Mouse (Mus musculus) forebrain, embryonic 11.5 days (tissue): ENCODE results near the gene Xrcc3. TPM values are rescaled to one million over a fixed set of nuclear protein-coding genes. Genes with fewer than 3 reads are reported as not detected.

Experiments used
- ATAC-seq: fragments of 200-750 bp; cut with Nextera tagmentation; replicated peaks from 2 replicates; pipeline ENCODE4 v1.8.0; 2017; ENCODE audit warnings: moderate TSS enrichment; ENCODE audit not compliant: low FRiP score
- DNase-seq: peaks from one replicate; pipeline ENCODE4 v3.0.0-alpha.2; 2017; ENCODE audit warnings: low spot score
- H3K27ac ChIP-seq: fragments of 300-500 bp; sonication (generic); 2 replicates; pipeline ENCODE4 v1.5.1; 2014; ENCODE audit warnings: low read depth, low read length
- H3K27me3 ChIP-seq: fragments of 300-500 bp; sonication (generic); 2 replicates; pipeline ENCODE4 v1.6.1; 2014; ENCODE audit warnings: mild to moderate bottlenecking, low read length, mixed read lengths; ENCODE audit not compliant: control insufficient read depth, insufficient read depth
- H3K36me3 ChIP-seq: fragments of 300-500 bp; sonication (generic); 2 replicates; pipeline ENCODE4 v1.6.1; 2014; ENCODE audit warnings: mild to moderate bottlenecking, low read length, moderate library complexity, mixed read lengths; ENCODE audit not compliant: control insufficient read depth, insufficient read depth
- H3K4me1 ChIP-seq: fragments of 300-500 bp; sonication (generic); replicated peaks from 2 replicates; pipeline ENCODE4 v1.6.1; 2014; ENCODE audit warnings: low read length, mixed read lengths; ENCODE audit not compliant: control insufficient read depth, insufficient read depth
- H3K4me2 ChIP-seq: fragments of 300-500 bp; sonication (generic); 2 replicates; pipeline ENCODE4 v1.6.1; 2014; ENCODE audit warnings: low read depth, mild to moderate bottlenecking, low read length, moderate library complexity, mixed read lengths; ENCODE audit not compliant: severe bottlenecking
- H3K4me3 ChIP-seq: fragments of 300-500 bp; sonication (generic); 2 replicates; pipeline ENCODE4 v1.5.1; 2014; ENCODE audit warnings: low read depth, low read length
- H3K9ac ChIP-seq: fragments of 300-500 bp; sonication (generic); 2 replicates; pipeline ENCODE4 v1.6.1; 2014; ENCODE audit warnings: low read length
- H3K9me3 ChIP-seq: fragments of 300-500 bp; sonication (generic); 2 replicates; pipeline ENCODE4 v1.6.1; 2016; ENCODE audit warnings: low read length, mixed read lengths; ENCODE audit not compliant: control insufficient read depth
- WGBS: fragments of 180-500 bp; shearing (Covaris S2); extraction: QIAGEN DNeasy Blood & Tissue Kit; methylation state at CpG from one replicate; pipeline ENCODE4 v1.1.7; 2014; 5-methylcytosine and 5-hydroxymethylcytosine counted together
- polyA plus RNA-seq: library from polyadenylated mRNA; unstranded; fragments of >200 nt; fragmentation: Nextera tagmentation; extraction: Ambion mirVana; gene quantifications from 2 replicates; pipeline ENCODE4 v1.2.1, GENCODE M21; 2014

Gene Xrcc3
- polyA plus RNA-seq, 1 experiment from 2014 or later = 20.1 TPM

- no peaks in the 10 kb centered on the region for H3K36me3 ChIP-seq
- H3K4me2 ChIP-seq = no peak overlapping the region
- 78% methylated on average over 4 of the region's 4 CpGs for WGBS
- H3K9ac ChIP-seq = no peak overlapping the region
- DNase-seq (no peak), ATAC-seq (no peak)
- H3K9me3 ChIP-seq = no peaks in the 10 kb centered on the region
- H3K4me1 ChIP-seq = peaks cover 9% of the 10 kb centered on the region; the same call in 1 of the 2 replicates
- no peaks in the 10 kb centered on the region for H3K27me3 ChIP-seq
- no peak overlapping the region for H3K4me3 ChIP-seq
- no peak overlapping the region for H3K27ac ChIP-seq
Observed at GRCm38 (mm10) chr12:111756082-111756697, 57.5 kb downstream of the Xrcc3 start.

- H3K9ac ChIP-seq = no peak overlapping the region
- ATAC-seq = no peak
- H3K27ac ChIP-seq = no peak overlapping the region
- H3K9me3 ChIP-seq = no peaks in the 10 kb centered on the region
- H3K36me3 ChIP-seq = no peaks in the 10 kb centered on the region
- H3K4me1 ChIP-seq = peaks cover 4% of the 10 kb centered on the region; the same call in 1 of the 2 replicates
- no peak for DNase-seq
- no peak overlapping the region for H3K4me3 ChIP-seq
- H3K4me2 ChIP-seq = no peak overlapping the region
- no peaks in the 10 kb centered on the region for H3K27me3 ChIP-seq
- WGBS = 53% methylated on average over 2 of the region's 2 CpGs
Observed at GRCm38 (mm10) chr12:111755231-111755630, 58.4 kb downstream of the Xrcc3 start.

GRCm38 (mm10) chr12:111754710-111755109, 59.0 kb downstream of the Xrcc3 start:
- Histone ChIP-seq H3K27me3 (no peaks in the 10 kb centered on the region), H3K4me3 (no peak overlapping the region), H3K9me3 (no peaks in the 10 kb centered on the region), H3K4me2 (no peak overlapping the region), H3K4me1 (peaks cover 2% of the 10 kb centered on the region; the same call in 1 of the 2 replicates), H3K36me3 (no peaks in the 10 kb centered on the region), H3K9ac (no peak overlapping the region), H3K27ac (no peak overlapping the region)
- DNase-seq (no peak), ATAC-seq (no peak)

- 75% methylated on average over 9 of the region's 9 CpGs for WGBS
- no peak for ATAC-seq
Observed at GRCm38 (mm10) chr12:111753347-111753746, 60.3 kb downstream of the Xrcc3 start.

More at GRCm38 (mm10) chr12:111753347-111753746, 60.3 kb downstream of the Xrcc3 start:
- no peak overlapping the region for H3K4me2 ChIP-seq
- H3K27me3 ChIP-seq = no peaks in the 10 kb centered on the region
- no peaks in the 10 kb centered on the region; the same call in 1 of the 2 replicates for H3K4me1 ChIP-seq
- H3K27ac ChIP-seq = no peak overlapping the region
- H3K36me3 ChIP-seq = no peaks in the 10 kb centered on the region
- H3K9me3 ChIP-seq = no peaks in the 10 kb centered on the region
- DNase-seq = no peak
- no peak overlapping the region for H3K9ac ChIP-seq
- no peak overlapping the region for H3K4me3 ChIP-seq

Other genes starting within 250 kb of the Xrcc3 start
- gene Mark3, start 239.3 kb downstream of the Xrcc3 start, polyA plus RNA-seq = 69.1 and 81.1 TPM in 2 replicates
- 2,325 and 2,523 TPM in 2 replicates for gene Ckb, start 141.5 kb downstream of the Xrcc3 start, polyA plus RNA-seq
- gene Trmt61a, start 135.8 kb downstream of the Xrcc3 start, polyA plus RNA-seq = 12.9 and 15.6 TPM in 2 replicates
- 65.2 and 67.7 TPM in 2 replicates for gene Bag5, start 100.6 kb downstream of the Xrcc3 start, polyA plus RNA-seq
- 55.4 and 55.5 TPM in 2 replicates for gene Apopt1, start 100.6 kb downstream of the Xrcc3 start, polyA plus RNA-seq
- 226 and 247 TPM in 2 replicates for gene Klc1, start 55.0 kb downstream of the Xrcc3 start, polyA plus RNA-seq
- gene Zfyve21, start 297 bp upstream of the Xrcc3 start, polyA plus RNA-seq = 66.5 and 68.4 TPM in 2 replicates
- gene Ppp1r13b, start 94.2 kb upstream of the Xrcc3 start, polyA plus RNA-seq = 6.3 and 7.6 TPM in 2 replicates
- gene Atp5mpl, start 153.1 kb upstream of the Xrcc3 start, polyA plus RNA-seq = 524 and 551 TPM in 2 replicates
- 0.94 and 1.7 TPM in 2 replicates for gene Tdrd9, start 157.7 kb upstream of the Xrcc3 start, polyA plus RNA-seq
- gene Rd3l, start 167.4 kb upstream of the Xrcc3 start, polyA plus RNA-seq = not detected in 2 replicates